Mouse (Mus musculus) hindbrain, embryonic 14.5 days (tissue): ENCODE results near the gene Clptm1. TPM values are rescaled to one million over a fixed set of nuclear protein-coding genes. Genes with fewer than 3 reads are reported as not detected.
A peak's percentile ranks its signal among the peaks of the same experiment; 100 is the strongest.

Experiments
- ATAC-seq: fragments of 200-750 bp; cut with Nextera tagmentation; 2 replicates; pipeline ENCODE4 v1.8.0; 2017; ENCODE audit warnings: moderate number of reproducible peaks, mild to moderate bottlenecking, moderate TSS enrichment, moderate library complexity; ENCODE audit not compliant: low FRiP score
- DNase-seq: peaks from one replicate; pipeline ENCODE4 v3.0.0-alpha.2; 2015; ENCODE audit warnings: low spot score
- H3K27ac ChIP-seq: fragments of 300-500 bp; sonication (generic); 2 replicates; pipeline ENCODE4 v1.5.1; 2014; ENCODE audit warnings: mild to moderate bottlenecking, moderate library complexity
- H3K27me3 ChIP-seq: fragments of 300-500 bp; sonication (generic); 2 replicates; pipeline ENCODE4 v1.6.1; 2014; ENCODE audit warnings: mild to moderate bottlenecking, low read length, mixed read lengths; ENCODE audit not compliant: control insufficient read depth, insufficient read depth
- H3K36me3 ChIP-seq: fragments of 300-500 bp; sonication (generic); replicated peaks from 2 replicates; pipeline ENCODE4 v1.6.1; 2014; ENCODE audit not compliant: control insufficient read depth, insufficient read depth
- H3K4me1 ChIP-seq: fragments of 300-500 bp; sonication (generic); replicated peaks from 2 replicates; pipeline ENCODE4 v1.6.1; 2014; ENCODE audit warnings: antibody characterized with exemption, low read length, mixed read lengths; ENCODE audit not compliant: control insufficient read depth, insufficient read depth
- H3K4me2 ChIP-seq: fragments of 300-500 bp; sonication (generic); replicated peaks from 2 replicates; pipeline ENCODE4 v1.6.1; 2014; ENCODE audit warnings: mild to moderate bottlenecking, moderate library complexity
- H3K4me3 ChIP-seq: fragments of 300-500 bp; sonication (generic); replicated peaks from 2 replicates; pipeline ENCODE4 v1.5.1; 2014; ENCODE audit warnings: mild to moderate bottlenecking, low read length
- H3K9ac ChIP-seq: fragments of 300-500 bp; sonication (generic); 2 replicates; pipeline ENCODE4 v1.6.1; 2014
- H3K9me3 ChIP-seq: fragments of 300-500 bp; sonication (generic); 2 replicates; pipeline ENCODE4 v1.6.1; 2016; ENCODE audit warnings: low read length; ENCODE audit not compliant: control insufficient read depth
- WGBS: fragments of 180-500 bp; shearing (Covaris S2); extraction: QIAGEN DNeasy Blood & Tissue Kit; methylation state at CpG from one replicate; pipeline ENCODE4 v1.1.7; 2014; 5-methylcytosine and 5-hydroxymethylcytosine counted together
- polyA plus RNA-seq: library from polyadenylated mRNA; unstranded; fragments of >200 nt; fragmentation: Nextera tagmentation; extraction: Ambion mirVana; gene quantifications from 2 replicates; pipeline ENCODE4 v1.2.1, GENCODE M21; 2014

Gene Clptm1
- polyA plus RNA-seq, result 150 and 170 TPM in 2 replicates

DNA sequence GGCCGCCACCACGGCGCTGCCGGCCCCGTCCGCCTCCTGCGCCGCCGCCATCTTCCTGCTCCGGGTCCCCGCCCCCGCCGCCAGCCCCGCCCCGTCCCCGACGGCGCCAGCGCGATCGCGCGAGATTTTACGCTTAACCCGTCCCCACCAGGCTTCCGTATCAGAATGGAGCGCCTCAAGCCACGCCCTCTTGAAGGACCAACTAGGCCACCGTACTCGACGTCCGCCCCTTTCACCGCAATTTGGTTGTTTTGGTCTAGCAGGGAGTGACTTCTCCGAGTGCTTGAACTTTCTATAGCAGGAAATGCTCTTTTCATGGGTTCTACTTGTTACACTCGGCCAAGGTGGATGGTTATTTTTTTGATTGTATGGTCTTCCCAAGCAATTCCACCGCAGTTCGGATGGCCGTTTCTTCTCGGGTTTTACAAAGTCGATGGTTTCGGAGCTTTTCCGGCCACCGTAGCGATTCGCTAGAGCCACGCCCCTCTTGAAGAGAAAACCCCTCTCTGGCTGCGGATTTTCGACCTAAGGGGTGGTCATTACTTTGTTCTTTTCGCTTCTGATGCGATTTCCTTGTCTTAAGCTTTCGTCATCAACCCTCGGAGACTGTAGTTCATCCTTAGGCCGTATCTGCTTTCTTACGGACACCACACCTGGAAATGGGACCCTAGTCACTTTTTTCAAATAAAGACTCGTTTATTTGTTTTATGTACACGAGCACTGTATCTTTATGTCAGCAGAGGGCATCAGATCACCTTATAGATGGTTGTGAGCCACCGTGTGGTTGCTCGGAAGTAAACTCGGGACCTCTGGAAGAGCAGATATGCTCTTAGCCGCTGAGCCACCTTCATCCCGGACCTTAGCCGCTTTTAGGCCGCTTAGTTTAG lies at the start of gene Clptm1:
TSS of gene Clptm1 (minus strand) at position 79 of the 887 bp plus-strand sequence.
- ATAC-seq (peak; percentile 90), DNase-seq (peak; percentile 96)
- Histone ChIP-seq H3K9ac (peak within 1 kb of the TSS; percentile 99), H3K36me3 (peaks cover 13% of the 10 kb centered on the region), H3K27me3 (no peaks in the 10 kb centered on the region), H3K4me3 (peak within 1 kb of the TSS; percentile 100), H3K4me2 (peak within 1 kb of the TSS; percentile 91), H3K9me3 (no peaks in the 10 kb centered on the region), H3K4me1 (peaks cover 21% of the 10 kb centered on the region), H3K27ac (peak within 1 kb of the TSS; percentile 90)
- WGBS, result under 1% methylated on average over 59 of the region's 63 CpGs

- no peak overlapping the region for H3K9ac ChIP-seq
- no peak for DNase-seq
- no peaks in the 10 kb centered on the region for H3K27me3 ChIP-seq
- peaks cover 40% of the 10 kb centered on the region for H3K36me3 ChIP-seq
- H3K4me2 ChIP-seq, result no peak overlapping the region; the same call in 1 of the 2 replicates
- peaks cover 21% of the 10 kb centered on the region for H3K4me1 ChIP-seq
- no peak for ATAC-seq
- H3K27ac ChIP-seq, result no peak overlapping the region
- 88% methylated on average over 9 of the region's 9 CpGs for WGBS
- no peak overlapping the region for H3K4me3 ChIP-seq
- H3K9me3 ChIP-seq, result no peaks in the 10 kb centered on the region
Observed at GRCm38 (mm10) chr7:19713598-19713997, 48.8 kb upstream of the Clptm1 start.

- no peak for DNase-seq
- WGBS, result 60% methylated on average over 4 of the region's 4 CpGs
Observed at GRCm38 (mm10) chr7:19713196-19713595, 48.4 kb upstream of the Clptm1 start.

DNA sequence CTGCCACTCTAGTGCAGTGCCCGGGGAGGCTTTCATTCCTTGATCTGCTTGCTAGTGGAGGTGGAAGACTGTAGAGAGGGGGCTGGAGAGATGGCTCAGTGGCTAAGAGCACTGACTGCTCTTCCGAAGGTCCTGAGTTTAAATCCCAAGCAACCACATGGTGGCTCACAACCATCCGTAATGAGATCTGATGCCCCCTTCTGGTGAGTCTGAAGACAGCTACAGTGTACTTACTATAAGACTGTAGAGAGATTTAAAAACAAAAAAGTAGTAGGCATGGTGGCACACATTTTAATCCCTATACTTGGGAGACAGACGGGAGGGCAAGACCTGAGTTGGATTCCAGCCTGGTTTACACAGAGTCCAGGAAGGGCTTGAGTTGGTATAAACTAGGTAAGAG lies 47.6 kb upstream of the Clptm1 start:
- peaks cover 50% of the 10 kb centered on the region for H3K36me3 ChIP-seq
- ATAC-seq, result no peak
- no peak overlapping the region for H3K9ac ChIP-seq
- no peak for DNase-seq
- no peaks in the 10 kb centered on the region for H3K9me3 ChIP-seq
- H3K27me3 ChIP-seq, result no peaks in the 10 kb centered on the region
- H3K4me2 ChIP-seq, result no peak overlapping the region
- H3K27ac ChIP-seq, result no peak overlapping the region
- peaks cover 21% of the 10 kb centered on the region for H3K4me1 ChIP-seq
- 82% methylated on average over 4 of the region's 4 CpGs for WGBS
- no peak overlapping the region for H3K4me3 ChIP-seq

More at GRCm38 (mm10) chr7:19713196-19713595, 48.4 kb upstream of the Clptm1 start:
- no peaks in the 10 kb centered on the region for H3K27me3 ChIP-seq
- no peak overlapping the region for H3K4me3 ChIP-seq
- peaks cover 21% of the 10 kb centered on the region for H3K4me1 ChIP-seq
- no peak overlapping the region for H3K9ac ChIP-seq
- H3K36me3 ChIP-seq, result peaks cover 42% of the 10 kb centered on the region
- no peak overlapping the region for H3K4me2 ChIP-seq
- H3K9me3 ChIP-seq, result no peaks in the 10 kb centered on the region
- no peak overlapping the region for H3K27ac ChIP-seq
- no peak for ATAC-seq

- no peaks in the 10 kb centered on the region for H3K27me3 ChIP-seq
- 95% methylated on average over 10 of the region's 10 CpGs for WGBS
- H3K36me3 ChIP-seq, result peaks cover 52% of the 10 kb centered on the region
Observed at GRCm38 (mm10) chr7:19710650-19711049, 45.8 kb upstream of the Clptm1 start.

GRCm38 (mm10) chr7:19705271-19705670 lies 40.4 kb upstream of the Clptm1 start:
- H3K9ac ChIP-seq, result no peak overlapping the region
- no peak overlapping the region for H3K4me2 ChIP-seq

More at GRCm38 (mm10) chr7:19710650-19711049, 45.8 kb upstream of the Clptm1 start:
- ATAC-seq, result no peak
- DNase-seq, result no peak
- Histone ChIP-seq H3K9ac (no peak overlapping the region), H3K27ac (no peak overlapping the region), H3K4me2 (no peak overlapping the region), H3K4me3 (no peak overlapping the region), H3K4me1 (peaks cover 14% of the 10 kb centered on the region), H3K9me3 (no peaks in the 10 kb centered on the region)

GRCm38 (mm10) chr7:19704475-19704874 lies 39.6 kb upstream of the Clptm1 start:
- no peaks in the 10 kb centered on the region for H3K9me3 ChIP-seq
- H3K27ac ChIP-seq, result no peak overlapping the region
- H3K4me3 ChIP-seq, result no peak overlapping the region
- H3K36me3 ChIP-seq, result peaks cover 54% of the 10 kb centered on the region
- no peaks in the 10 kb centered on the region for H3K27me3 ChIP-seq
- H3K9ac ChIP-seq, result no peak overlapping the region
- 96% methylated on average over 4 of the region's 4 CpGs for WGBS
- H3K4me2 ChIP-seq, result no peak overlapping the region
- ATAC-seq, result no peak
- no peak for DNase-seq
- peaks cover 2% of the 10 kb centered on the region; the same call in 1 of the 2 replicates for H3K4me1 ChIP-seq

More at GRCm38 (mm10) chr7:19705271-19705670, 40.4 kb upstream of the Clptm1 start:
- Histone ChIP-seq H3K9me3 (no peaks in the 10 kb centered on the region), H3K4me1 (no peaks in the 10 kb centered on the region), H3K27me3 (no peaks in the 10 kb centered on the region), H3K4me3 (no peak overlapping the region), H3K27ac (no peak overlapping the region), H3K36me3 (peaks cover 58% of the 10 kb centered on the region)
- 97% methylated on average over 7 of the region's 7 CpGs for WGBS
- ATAC-seq (no peak), DNase-seq (no peak)

DNA sequence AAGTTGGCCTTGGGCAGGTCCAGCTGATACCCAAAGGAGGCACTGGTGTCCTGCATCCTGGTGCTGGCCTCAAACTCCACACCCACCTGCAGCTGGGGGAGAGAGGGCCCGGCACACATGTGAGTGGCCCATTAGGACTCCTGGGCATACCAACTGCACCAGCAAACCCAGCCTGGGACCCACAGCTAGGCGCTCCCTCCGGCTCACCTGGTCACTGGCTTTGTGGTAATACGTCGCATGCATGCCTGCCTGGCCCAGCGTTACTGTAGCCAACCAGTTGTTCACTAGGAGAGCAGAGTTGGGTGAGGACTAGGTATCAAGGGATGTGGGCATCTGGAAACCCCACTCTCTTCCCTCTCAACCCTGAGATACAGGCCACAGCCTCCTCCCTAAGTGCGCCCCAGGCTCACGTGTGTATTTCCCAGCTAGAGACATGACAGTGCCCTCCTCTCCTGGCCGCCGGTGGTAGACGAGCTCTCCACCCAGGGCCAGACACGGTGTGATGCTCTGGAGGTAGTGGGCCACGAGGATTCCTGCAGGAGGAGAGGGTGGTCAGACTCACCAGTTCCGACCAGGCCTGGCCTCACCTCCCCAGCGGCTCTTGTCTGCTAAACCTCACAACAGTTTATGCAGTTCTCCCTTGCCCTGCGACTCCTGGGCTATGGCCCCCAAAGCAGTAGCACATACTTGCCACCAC lies 38.2 kb upstream of the Clptm1 start:
- WGBS, result 94% methylated on average over 16 of the region's 16 CpGs
- Histone ChIP-seq H3K4me3 (no peak overlapping the region), H3K27me3 (no peaks in the 10 kb centered on the region), H3K4me2 (no peak overlapping the region), H3K27ac (no peak overlapping the region), H3K9ac (no peak overlapping the region), H3K36me3 (peaks cover 42% of the 10 kb centered on the region), H3K9me3 (no peaks in the 10 kb centered on the region), H3K4me1 (peaks cover 16% of the 10 kb centered on the region)
- ATAC-seq (no peak), DNase-seq (no peak)
